Mouse (Mus musculus) stomach, embryonic 14.5 days (tissue): ENCODE results near the gene Rab27a. TPM values are rescaled to one million over a fixed set of nuclear protein-coding genes. Genes with fewer than 3 reads are reported as not detected.

Experiments used
- ATAC-seq: fragments of 200-750 bp; cut with Nextera tagmentation; 2 replicates; pipeline ENCODE4 v1.8.0; 2017; ENCODE audit warnings: low read depth, moderate TSS enrichment; ENCODE audit not compliant: insufficient number of reproducible peaks, insufficient read depth, low FRiP score
- H3K27ac ChIP-seq: fragments of 300-500 bp; sonication (generic); 2 replicates; pipeline ENCODE4 v1.5.1; 2014; ENCODE audit warnings: mild to moderate bottlenecking, low read length, moderate library complexity, mixed read lengths
- H3K27me3 ChIP-seq: fragments of 300-500 bp; sonication (generic); 2 replicates; pipeline ENCODE4 v1.6.1; 2014; ENCODE audit warnings: low read length, control low read depth, mixed read lengths; ENCODE audit not compliant: control insufficient read depth, insufficient read depth
- H3K36me3 ChIP-seq: fragments of 300-500 bp; sonication (generic); 2 replicates; pipeline ENCODE4 v1.6.1; 2014; ENCODE audit warnings: mild to moderate bottlenecking, control low read depth, low read length, moderate library complexity, mixed read lengths; ENCODE audit not compliant: control insufficient read depth, insufficient read depth
- H3K4me1 ChIP-seq: fragments of 300-500 bp; sonication (generic); 2 replicates; pipeline ENCODE4 v1.6.1; 2014; ENCODE audit warnings: low read length, control low read depth, mixed read lengths; ENCODE audit not compliant: control insufficient read depth, insufficient read depth
- H3K4me2 ChIP-seq: fragments of 300-500 bp; sonication (generic); replicated peaks from 2 replicates; pipeline ENCODE4 v1.6.1; 2014; ENCODE audit warnings: low read depth, low read length, control low read depth
- H3K4me3 ChIP-seq: fragments of 300-500 bp; sonication (generic); 2 replicates; pipeline ENCODE4 v1.5.1; 2014; ENCODE audit warnings: low read depth, low read length, control low read depth
- H3K9ac ChIP-seq: fragments of 300-500 bp; sonication (generic); replicated peaks from 2 replicates; pipeline ENCODE4 v1.6.1; 2014; ENCODE audit warnings: low read depth, mild to moderate bottlenecking, control low read depth, low read length, moderate library complexity, mixed read lengths
- H3K9me3 ChIP-seq: fragments of 300-500 bp; sonication (generic); 2 replicates; pipeline ENCODE4 v1.6.1; 2016; ENCODE audit warnings: low read depth, low read length, control low read depth; ENCODE audit not compliant: control insufficient read depth
- WGBS: fragments of 180-500 bp; shearing (Covaris S2); extraction: QIAGEN DNeasy Blood & Tissue Kit; methylation state at CpG from one replicate; pipeline ENCODE4 v1.1.7; 2014; 5-methylcytosine and 5-hydroxymethylcytosine counted together
- polyA plus RNA-seq: library from polyadenylated mRNA; unstranded; fragments of >200 nt; fragmentation: Nextera tagmentation; extraction: Ambion mirVana; gene quantifications from 2 replicates; pipeline ENCODE4 v1.2.1, GENCODE M21; 2014

Gene Rab27a
- polyA plus RNA-seq, 1 experiment from 2014 or later, result 5.4 TPM

- Histone ChIP-seq H3K27me3 (no peaks in the 10 kb centered on the region), H3K27ac (no peak overlapping the region), H3K4me2 (no peak overlapping the region), H3K36me3 (peaks cover 21% of the 10 kb centered on the region), H3K4me3 (no peak overlapping the region), H3K4me1 (no peaks in the 10 kb centered on the region), H3K9me3 (no peaks in the 10 kb centered on the region), H3K9ac (no peak overlapping the region)
- 68% methylated on average over 4 of the region's 4 CpGs for WGBS
- no peak for ATAC-seq
Observed at GRCm38 (mm10) chr9:73031421-73031820, 13.2 kb upstream of the Rab27a start.

GRCm38 (mm10) chr9:73033406-73033805 is 11.2 kb upstream of the Rab27a start:
- Histone ChIP-seq H3K4me1 (no peaks in the 10 kb centered on the region), H3K4me3 (no peak overlapping the region), H3K9ac (no peak overlapping the region), H3K9me3 (no peaks in the 10 kb centered on the region), H3K27ac (no peak overlapping the region), H3K4me2 (no peak overlapping the region), H3K36me3 (peaks cover 21% of the 10 kb centered on the region), H3K27me3 (no peaks in the 10 kb centered on the region)
- WGBS, result 89% methylated on average over 1 of the region's 1 CpGs
- ATAC-seq, result no peak

- peaks cover 7% of the 10 kb centered on the region; the same call in 1 of the 2 replicates for H3K4me1 ChIP-seq
- H3K36me3 ChIP-seq, result 0 out of 2 replicates have a peak, but pooled peaks cover 1% of the 10 kb centered on the region
- H3K27ac ChIP-seq, result peak overlapping the region; percentile 72; the same call in 1 of the 2 replicates
- H3K9ac ChIP-seq, result peak overlapping the region; percentile 81
- no peaks in the 10 kb centered on the region for H3K27me3 ChIP-seq
- peak; percentile 83 for ATAC-seq
- H3K4me2 ChIP-seq, result peak overlapping the region; percentile 89
- WGBS, result 1% methylated on average over 49 of the region's 49 CpGs
- H3K4me3 ChIP-seq, result peak overlapping the region; percentile 82
- no peaks in the 10 kb centered on the region for H3K9me3 ChIP-seq
Observed at GRCm38 (mm10) chr9:73039222-73039945, 5.3 kb upstream of the Rab27a start.

GRCm38 (mm10) chr9:73040080-73040479 is 4.6 kb upstream of the Rab27a start, which contains the start of gene Pigb:
TSS of gene Pigb (minus strand) at chr9:73040378.
- H3K36me3 ChIP-seq, result no peaks in the 10 kb centered on the region
- peak within 1 kb of the TSS; percentile 81 for H3K9ac ChIP-seq
- H3K4me1 ChIP-seq, result peaks cover 14% of the 10 kb centered on the region; the same call in 1 of the 2 replicates
- peak within 1 kb of the TSS; percentile 82 for H3K4me3 ChIP-seq
- H3K27me3 ChIP-seq, result no peaks in the 10 kb centered on the region
- H3K4me2 ChIP-seq, result peak within 1 kb of the TSS; percentile 89
- ATAC-seq, result no peak
- H3K9me3 ChIP-seq, result no peaks in the 10 kb centered on the region
- 29% methylated on average over 6 of the region's 6 CpGs for WGBS
- peak within 1 kb of the TSS; percentile 72; the same call in 1 of the 2 replicates for H3K27ac ChIP-seq

GRCm38 (mm10) chr9:73045204-73045603 is 550 bp downstream of the Rab27a start:
- peak overlapping the region; percentile 47 for H3K4me3 ChIP-seq
- H3K27me3 ChIP-seq, result no peaks in the 10 kb centered on the region
- H3K27ac ChIP-seq, result no peak overlapping the region; the same call in 1 of the 2 replicates
- 7% methylated on average over 7 of the region's 7 CpGs for WGBS
- peaks cover 23% of the 10 kb centered on the region; the same call in 1 of the 2 replicates for H3K4me1 ChIP-seq
- H3K9ac ChIP-seq, result peak overlapping the region; percentile 36; the same call in 1 of the 2 replicates
- no peak for ATAC-seq
- H3K36me3 ChIP-seq, result no peaks in the 10 kb centered on the region
- H3K4me2 ChIP-seq, result peak overlapping the region; percentile 89
- H3K9me3 ChIP-seq, result no peaks in the 10 kb centered on the region

- H3K27ac ChIP-seq, result no peak overlapping the region
- H3K9ac ChIP-seq, result no peak overlapping the region
- H3K36me3 ChIP-seq, result no peaks in the 10 kb centered on the region
- peak overlapping the region; percentile 89 for H3K4me2 ChIP-seq
- no peaks in the 10 kb centered on the region for H3K27me3 ChIP-seq
- WGBS, result 61% methylated on average over 10 of the region's 10 CpGs
- H3K4me1 ChIP-seq, result peaks cover 19% of the 10 kb centered on the region; the same call in 1 of the 2 replicates
- no peaks in the 10 kb centered on the region for H3K9me3 ChIP-seq
- ATAC-seq, result no peak
- peak overlapping the region; percentile 47 for H3K4me3 ChIP-seq
Observed at GRCm38 (mm10) chr9:73045711-73046110, 1.1 kb downstream of the Rab27a start.

- H3K4me1 ChIP-seq, result peaks cover 19% of the 10 kb centered on the region; the same call in 1 of the 2 replicates
- no peak overlapping the region for H3K4me2 ChIP-seq
- no peak overlapping the region for H3K9ac ChIP-seq
- no peaks in the 10 kb centered on the region for H3K36me3 ChIP-seq
- H3K27ac ChIP-seq, result no peak overlapping the region
- WGBS, result 85% methylated on average over 2 of the region's 2 CpGs
- ATAC-seq, result no peak
- no peaks in the 10 kb centered on the region for H3K27me3 ChIP-seq
- no peaks in the 10 kb centered on the region for H3K9me3 ChIP-seq
- H3K4me3 ChIP-seq, result no peak overlapping the region
Observed at GRCm38 (mm10) chr9:73047906-73048305, 3.3 kb downstream of the Rab27a start.

GRCm38 (mm10) chr9:73048927-73049326 is 4.3 kb downstream of the Rab27a start:
- Histone ChIP-seq H3K27me3 (no peaks in the 10 kb centered on the region), H3K4me3 (no peak overlapping the region), H3K9ac (no peak overlapping the region), H3K4me2 (no peak overlapping the region), H3K9me3 (no peaks in the 10 kb centered on the region), H3K36me3 (no peaks in the 10 kb centered on the region), H3K4me1 (peaks cover 19% of the 10 kb centered on the region; the same call in 1 of the 2 replicates), H3K27ac (no peak overlapping the region)
- no peak for ATAC-seq
- 30% methylated on average over 4 of the region's 4 CpGs for WGBS
